ENCODE assay signal across 8 mouse cellular contexts in genomic region chr16:94569229-94570176, GRCm38 (mm10). TPM values are rescaled to one million over a fixed set of nuclear protein-coding genes. Genes with fewer than 3 reads are reported as not detected.
DNase-seq lines count a peak whose midpoint lies in the region; ATAC-seq lines count a peak whose summit lies in the region.

Gene Dyrk1a (plus strand): TSS chr16:94570010.

- peak; percentile 99 for DNase-seq in WW6 (ENCODE audit: low read depth, low spot score)
- peak; percentile 92 to 98 for DNase-seq in cerebellum, postnatal 4 days (ENCODE audit: low spot score in 2 of 2)
- peak; percentile 99 for DNase-seq in gastrocnemius, adult 18-20 months (ENCODE audit: low spot score)
- DNase-seq in left cerebral cortex, adult 18-20 months (ENCODE audit: low spot score in 2 of 2): peak; percentile 98 to 99
- DNase-seq in right cerebral cortex, adult 18-20 months: peak; percentile 99
- DNase-seq in urinary bladder, postnatal 10 days (ENCODE audit: low spot score): peak; percentile 95

- H3K27me3 ChIP-seq in hindbrain, embryonic 16.5 days (replicated peaks; ENCODE audit: control insufficient read depth, insufficient read depth, low read length): no peaks in the 10 kb centered on the region

- WGBS in hindbrain, embryonic 16.5 days: 1% methylated on average over 115 of the region's 133 CpGs
- under 1% methylated on average over 110 of the region's 133 CpGs for WGBS in macrophage (ENCODE audit: missing documents)

- ATAC-seq in hindbrain, embryonic 16.5 days: peak; percentile 96

- no peaks in the 10 kb centered on the region for H3K36me3 ChIP-seq in hindbrain, embryonic 16.5 days (ENCODE audit: control insufficient read depth, insufficient read depth, low read length)
- H3K36me3 ChIP-seq in macrophage (ENCODE audit: inconsistent target): no peaks in the 10 kb centered on the region

- no peaks in the 10 kb centered on the region for H3K9me3 ChIP-seq in hindbrain, embryonic 16.5 days (ENCODE audit: control insufficient read depth, low read length)

- peaks cover 19% of the 10 kb centered on the region for H3K4me1 ChIP-seq in hindbrain, embryonic 16.5 days (ENCODE audit: control insufficient read depth, insufficient read depth, low read depth, low read length)

- peak within 1 kb of the TSS; percentile 98 for H3K9ac ChIP-seq in hindbrain, embryonic 16.5 days (ENCODE audit: low read depth, low read length)

- H3K79me2 ChIP-seq in macrophage (ENCODE audit: inconsistent target): peaks cover 37% of the 10 kb centered on the region

- peak within 1 kb of the TSS; percentile 62 for H3K4me2 ChIP-seq in hindbrain, embryonic 16.5 days (ENCODE audit: low read length)

- H3K4me3 ChIP-seq in hindbrain, embryonic 16.5 days (ENCODE audit: low read length): peak within 1 kb of the TSS; percentile 74
- H3K4me3 ChIP-seq in macrophage (ENCODE audit: inconsistent target): peak within 1 kb of the TSS; percentile 66

- peak within 1 kb of the TSS; percentile 100 for H3K27ac ChIP-seq in hindbrain, embryonic 16.5 days (ENCODE audit: low read depth, low read length)
- peak within 1 kb of the TSS; percentile 76 for H3K27ac ChIP-seq in macrophage

RNA-seq across cellular contexts. Expression of gene Dyrk1a, which starts in this region (rescaled TPM):
- total RNA-seq in gastrocnemius, adult 18-20 months (2021): 100 to 1,000 TPM in 1 of 2 experiments, 10 to 100 TPM in 1; 96.7 to 105 TPM
- polyA plus RNA-seq in hindbrain, embryonic 16.5 days (2015; fragmentation: Nextera tagmentation; extraction: Ambion mirVana): 9.4 and 9.8 TPM in 2 replicates
- total RNA-seq in left cerebral cortex, adult 18-20 months (2021): 10 to 100 TPM; 94.8 to 96.3 TPM
- total RNA-seq in macrophage (2018; cell fraction: chromatin; rRNA removed): 100 to 1,000 TPM in 3 of 26 experiments, 10 to 100 TPM in 23; 54.2 to 149 (median 85.4) TPM
- total RNA-seq in macrophage (2018; cell fraction: cytosol; rRNA removed): 10 to 100 TPM; 40.1 to 59.8 (median 43.8) TPM
- 10 to 100 TPM; 54.6 to 87.2 (median 64.8) TPM for total RNA-seq in macrophage (2018; cell fraction: nucleus; rRNA removed)
- polyA plus RNA-seq in macrophage (2018): 22.5 to 30.9 TPM (median 25.6 TPM) in 3 replicates

Comparison
In these comparisons a context has a peak if more than half of its experiments do, and no peak if none do; other contexts are left out.
1. Peak in every context shown above with its lines: DNase-seq, ATAC-seq, H3K4me3 ChIP-seq and H3K27ac ChIP-seq.